Mouse (Mus musculus) adrenal gland, postnatal 10 days (tissue): ENCODE data around the gene Kcnk5. TPM values are rescaled to one million over a fixed set of nuclear protein-coding genes. Genes with fewer than 3 reads are reported as not detected.

ENCODE experiments used
- DNase-seq: peaks from one replicate; pipeline ENCODE4 v3.0.0; 2021; ENCODE audit warnings: mixed read lengths
- total RNA-seq, 2 experiments: library from RNA; stranded (reverse); gene quantifications; 2 replicates each; pipeline ENCODE4 v1.2.3; 2021

Gene Kcnk5
- total RNA-seq, 2 experiments from 2014 or later, result 4.0 to 9.3 TPM

DNA sequence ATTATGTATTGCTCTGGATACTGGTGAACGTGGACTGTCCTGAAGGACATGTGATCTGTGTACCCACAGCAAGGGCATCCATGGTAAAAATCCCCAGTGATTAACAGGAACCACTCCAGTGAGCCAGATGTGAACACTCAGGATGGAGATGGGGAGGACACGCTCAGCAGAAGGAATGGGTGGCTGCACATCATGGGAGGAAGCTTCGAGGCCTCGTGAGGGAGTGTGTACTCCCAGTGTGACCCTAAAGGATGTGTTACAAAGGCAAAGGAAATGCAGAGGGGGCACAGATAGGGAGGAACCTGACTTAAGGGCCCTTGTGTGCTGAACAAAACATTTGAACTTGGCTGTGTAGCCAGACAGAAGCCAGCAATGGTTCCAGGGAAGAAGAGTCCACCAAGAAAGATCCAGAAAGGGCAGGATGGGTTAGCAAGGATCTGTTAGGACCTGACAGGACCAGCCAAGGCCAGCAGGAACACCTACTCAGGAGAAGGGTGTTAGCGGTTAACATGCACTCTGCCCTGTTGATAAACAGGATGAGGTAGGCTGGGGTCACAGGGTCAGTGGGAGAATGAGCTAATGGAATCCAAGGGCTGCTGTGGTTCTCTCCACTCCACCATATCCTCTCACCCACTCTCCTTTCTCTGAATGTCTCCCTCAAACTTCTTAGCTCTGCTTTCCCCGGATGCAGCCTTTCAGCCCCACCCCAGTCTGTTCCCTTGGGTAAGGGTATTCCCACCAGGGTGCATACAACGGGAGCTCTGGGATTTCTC, 68.2 kb downstream of the Kcnk5 start:
- DNase-seq, result no peak

DNA sequence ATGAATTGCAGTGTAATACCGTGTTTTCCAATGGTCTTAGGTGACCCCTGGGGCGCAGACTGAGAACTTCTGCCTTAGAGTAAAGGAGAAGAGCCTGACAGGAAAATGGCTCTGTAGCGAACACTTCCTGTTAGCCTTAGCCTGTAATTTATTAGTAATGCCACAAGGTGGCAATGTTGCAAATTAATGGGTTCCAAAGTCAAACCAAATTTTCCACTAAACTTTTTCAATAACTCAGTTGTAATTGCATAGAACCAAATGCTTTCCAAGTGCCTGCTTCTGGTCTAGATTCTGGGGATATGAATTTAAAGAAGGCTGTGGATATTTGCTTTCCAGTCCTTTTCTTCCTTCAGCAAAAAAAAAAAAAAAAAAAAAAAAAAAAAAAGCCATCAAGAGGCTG, 69.4 kb downstream of the Kcnk5 start:
- no peak for DNase-seq

GRCm38 (mm10) chr14:20110945-20111344, 70.7 kb downstream of the Kcnk5 start:
- DNase-seq, result no peak

- DNase-seq, result no peak
Observed at GRCm38 (mm10) chr14:20106271-20106670, 75.3 kb downstream of the Kcnk5 start.

DNA sequence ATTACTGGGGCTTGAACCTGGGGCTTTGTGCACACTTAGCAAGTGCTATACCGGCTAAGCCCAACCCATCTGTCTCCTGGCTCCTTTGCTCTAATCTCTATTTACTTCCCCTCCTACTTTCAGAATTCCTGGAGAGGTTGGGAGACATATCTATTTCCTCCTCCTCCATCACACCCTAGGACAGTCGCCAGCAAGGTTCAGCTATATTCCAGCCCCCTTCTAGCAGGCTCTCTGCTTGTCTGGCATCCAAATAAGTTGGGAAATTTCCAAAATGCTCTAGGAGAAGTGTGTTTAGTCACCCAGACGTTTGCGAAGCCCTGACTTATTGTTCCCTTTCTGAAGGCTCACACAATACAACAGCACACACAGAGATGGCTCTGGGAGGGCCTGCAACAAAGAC, 78.4 kb downstream of the Kcnk5 start:
- peak; percentile 13 for DNase-seq

- DNase-seq, result peak; percentile 26
Observed at GRCm38 (mm10) chr14:20098061-20098460, 83.5 kb downstream of the Kcnk5 start.

GRCm38 (mm10) chr14:20094942-20095341, 86.7 kb downstream of the Kcnk5 start:
- no peak for DNase-seq

- peak; percentile 81 for DNase-seq
Observed at GRCm38 (mm10) chr14:20093493-20093892, 88.1 kb downstream of the Kcnk5 start.

Other genes starting within 250 kb of the Kcnk5 start
- 10 to 100 TPM; 43.5 to 55.8 TPM for gene Gng2, start 204.2 kb downstream of the Kcnk5 start, total RNA-seq
- 1 to 10 TPM; 4.5 to 6.5 TPM for gene Saysd1, start 43.3 kb downstream of the Kcnk5 start, total RNA-seq
- gene Kcnk16, start 87.4 kb upstream of the Kcnk5 start, total RNA-seq, result not detected
- gene Nudt13, start 112.9 kb upstream of the Kcnk5 start, total RNA-seq, result 10 to 100 TPM; 43.4 to 52.3 TPM
- gene Ecd, start 166.3 kb upstream of the Kcnk5 start, total RNA-seq, result 10 to 100 TPM; 38.8 to 42.3 TPM
- 10 to 100 TPM; 29.3 to 35.3 TPM for gene Fam149b, start 166.4 kb upstream of the Kcnk5 start, total RNA-seq
- gene Dnajc9, start 207.1 kb upstream of the Kcnk5 start, total RNA-seq, result 10 to 100 TPM; 33.7 to 36.6 TPM
- 100 to 1,000 TPM in 1 of 2 experiments, 10 to 100 TPM in 1; 93.8 to 101 TPM for gene Mrps16, start 211.8 kb upstream of the Kcnk5 start, total RNA-seq